Mouse (Mus musculus): ENCODE measurements around the gene Vegfb. TPM values are rescaled to one million over a fixed set of nuclear protein-coding genes. Genes with fewer than 3 reads are reported as not detected.

Gene Vegfb
- polyA plus RNA-seq, 1 experiment from 2014 or later: 67.5 TPM

GRCm38 (mm10) chr19:6942764-6943163 is 44.7 kb downstream of the Vegfb start:
- H3K4me1 ChIP-seq (replicated peaks): peaks cover 48% of the 10 kb centered on the region
- peak overlapping the region; percentile 94 for H3K9ac ChIP-seq
- H3K27me3 ChIP-seq: no peaks in the 10 kb centered on the region
- peak; percentile 4; the same call in 1 of the 2 replicates for ATAC-seq (ENCODE audit: low FRiP score, low read depth)
- 29% methylated on average over 5 of the region's 5 CpGs for WGBS
- H3K27ac ChIP-seq (replicated peaks): peak overlapping the region; percentile 97
- H3K4me3 ChIP-seq: peak overlapping the region; percentile 94
- no peaks in the 10 kb centered on the region for H3K9me3 ChIP-seq
- H3K4me2 ChIP-seq: peak overlapping the region; percentile 98
- H3K36me3 ChIP-seq: no peaks in the 10 kb centered on the region

- peak within 1 kb of the TSS; percentile 98 for H3K4me2 ChIP-seq
- H3K9me3 ChIP-seq: no peaks in the 10 kb centered on the region
- peak within 1 kb of the TSS; percentile 94 for H3K9ac ChIP-seq
- WGBS: 0% methylated on average over 27 of the region's 27 CpGs
- no peaks in the 10 kb centered on the region for H3K36me3 ChIP-seq
- peak; percentile 82 for ATAC-seq (ENCODE audit: low FRiP score, low read depth)
- peak within 1 kb of the TSS; percentile 94 for H3K4me3 ChIP-seq
- peaks cover 50% of the 10 kb centered on the region for H3K4me1 ChIP-seq (replicated peaks)
- H3K27ac ChIP-seq (replicated peaks): peak within 1 kb of the TSS; percentile 97
- H3K27me3 ChIP-seq: 0 out of 2 replicates have a peak, but pooled peaks cover 3% of the 10 kb centered on the region
Observed at GRCm38 (mm10) chr19:6942249-6942691, 45.2 kb downstream of the Vegfb start, which contains the start of gene Gpr137. Gene Gpr137, minus strand, starts transcription at chr19:6942480.

- peak within 1 kb of the TSS; percentile 97 for H3K27ac ChIP-seq (replicated peaks)
- H3K36me3 ChIP-seq: no peaks in the 10 kb centered on the region
- peak; percentile 82 for ATAC-seq (ENCODE audit: low FRiP score, low read depth)
- H3K9me3 ChIP-seq: no peaks in the 10 kb centered on the region
- H3K27me3 ChIP-seq: 0 out of 2 replicates have a peak, but pooled peaks cover 8% of the 10 kb centered on the region
- peak within 1 kb of the TSS; percentile 98 for H3K4me2 ChIP-seq
- peaks cover 50% of the 10 kb centered on the region for H3K4me1 ChIP-seq (replicated peaks)
- H3K9ac ChIP-seq: peak within 1 kb of the TSS; percentile 94
- WGBS: under 1% methylated on average over 83 of the region's 83 CpGs
- peak within 1 kb of the TSS; percentile 94 for H3K4me3 ChIP-seq
Observed at GRCm38 (mm10) chr19:6941372-6942248, 45.8 kb downstream of the Vegfb start, which contains the start of gene Bad. Gene Bad, plus strand, starts transcription at chr19:6941861.

GRCm38 (mm10) chr19:6940396-6941351 is 46.8 kb downstream of the Vegfb start:
- Histone ChIP-seq H3K27ac (replicated peaks) (peak overlapping the region; percentile 97), H3K9ac (peak overlapping the region; percentile 94), H3K4me3 (peak overlapping the region; percentile 94), H3K4me1 (replicated peaks) (peaks cover 50% of the 10 kb centered on the region), H3K4me2 (peak overlapping the region; percentile 98), H3K9me3 (no peaks in the 10 kb centered on the region), H3K27me3 (peaks cover 16% of the 10 kb centered on the region; the same call in 1 of the 2 replicates), H3K36me3 (no peaks in the 10 kb centered on the region)
- WGBS: 18% methylated on average over 29 of the region's 29 CpGs
- ATAC-seq (ENCODE audit: low FRiP score, low read depth): peak; percentile 5

GRCm38 (mm10) chr19:6939106-6940002 is 48.1 kb downstream of the Vegfb start:
- Histone ChIP-seq H3K4me3 (peak overlapping the region; percentile 94), H3K36me3 (no peaks in the 10 kb centered on the region), H3K9ac (peak overlapping the region; percentile 94), H3K4me2 (peak overlapping the region; percentile 98), H3K9me3 (no peaks in the 10 kb centered on the region), H3K27me3 (peaks cover 26% of the 10 kb centered on the region; the same call in 1 of the 2 replicates), H3K27ac (replicated peaks) (no peak overlapping the region), H3K4me1 (replicated peaks) (peaks cover 53% of the 10 kb centered on the region)
- ATAC-seq (ENCODE audit: low FRiP score, low read depth): no peak
- WGBS: 89% methylated on average over 20 of the region's 20 CpGs

- WGBS: 68% methylated on average over 16 of the region's 16 CpGs
- no peak overlapping the region for H3K4me3 ChIP-seq
- H3K36me3 ChIP-seq: no peaks in the 10 kb centered on the region
- H3K27ac ChIP-seq (replicated peaks): no peak overlapping the region
- no peaks in the 10 kb centered on the region for H3K9me3 ChIP-seq
- H3K4me2 ChIP-seq: peak overlapping the region; percentile 11
- H3K27me3 ChIP-seq: peaks cover 35% of the 10 kb centered on the region
- no peak for ATAC-seq (ENCODE audit: low FRiP score, low read depth)
- no peak overlapping the region for H3K9ac ChIP-seq
- peaks cover 57% of the 10 kb centered on the region for H3K4me1 ChIP-seq (replicated peaks)
Observed at GRCm38 (mm10) chr19:6937541-6938465, 49.6 kb downstream of the Vegfb start.

GRCm38 (mm10) chr19:6936299-6936698 is 51.2 kb downstream of the Vegfb start:
- Histone ChIP-seq H3K9me3 (no peaks in the 10 kb centered on the region), H3K9ac (no peak overlapping the region), H3K36me3 (no peaks in the 10 kb centered on the region), H3K4me2 (no peak overlapping the region), H3K27ac (replicated peaks) (no peak overlapping the region), H3K27me3 (peaks cover 50% of the 10 kb centered on the region), H3K4me1 (replicated peaks) (peaks cover 53% of the 10 kb centered on the region), H3K4me3 (no peak overlapping the region)
- WGBS: 18% methylated on average over 3 of the region's 3 CpGs
- ATAC-seq (ENCODE audit: low FRiP score, low read depth): no peak

GRCm38 (mm10) chr19:6934195-6934977 is 53.1 kb downstream of the Vegfb start, which contains the start of gene Kcnk4:
Gene Kcnk4, minus strand, starts transcription at chr19:6934515.
- Histone ChIP-seq H3K4me2 (peak within 1 kb of the TSS; percentile 84), H3K4me3 (peak within 1 kb of the TSS; percentile 47), H3K9ac (peak within 1 kb of the TSS; percentile 57), H3K36me3 (no peaks in the 10 kb centered on the region), H3K9me3 (no peaks in the 10 kb centered on the region), H3K27ac (replicated peaks) (no peak within 1 kb of the TSS; the same call in 1 of the 2 replicates), H3K27me3 (peaks cover 62% of the 10 kb centered on the region), H3K4me1 (replicated peaks) (peaks cover 36% of the 10 kb centered on the region)
- 8% methylated on average over 23 of the region's 23 CpGs for WGBS
- no peak; the same call in 1 of the 2 replicates for ATAC-seq (ENCODE audit: low FRiP score, low read depth)

GRCm38 (mm10) chr19:6933436-6934194 is 53.8 kb downstream of the Vegfb start:
- Histone ChIP-seq H3K27ac (replicated peaks) (no peak overlapping the region; the same call in 1 of the 2 replicates), H3K27me3 (peaks cover 69% of the 10 kb centered on the region), H3K9ac (peak overlapping the region; percentile 57), H3K4me1 (replicated peaks) (peaks cover 28% of the 10 kb centered on the region), H3K4me2 (peak overlapping the region; percentile 84), H3K4me3 (peak overlapping the region; percentile 47), H3K9me3 (no peaks in the 10 kb centered on the region), H3K36me3 (no peaks in the 10 kb centered on the region)
- peak; percentile 77 for ATAC-seq (ENCODE audit: low FRiP score, low read depth)
- 3% methylated on average over 58 of the region's 58 CpGs for WGBS

Measured in hindbrain, embryonic 15.5 days (tissue).